Mouse (Mus musculus) liver, embryonic 11.5 days (tissue): ENCODE measurements around the gene Ppm1b. TPM values are rescaled to one million over a fixed set of nuclear protein-coding genes. Genes with fewer than 3 reads are reported as not detected.

Experiments
- ATAC-seq: fragments of 200-750 bp; cut with Nextera tagmentation; replicated peaks from 2 replicates; pipeline ENCODE4 v1.8.0; 2017; ENCODE audit warnings: moderate number of reproducible peaks, mild to moderate bottlenecking, moderate TSS enrichment, moderate library complexity; ENCODE audit not compliant: low FRiP score
- DNase-seq: peaks from one replicate; pipeline ENCODE4 v3.0.0-alpha.2; 2017; ENCODE audit warnings: low spot score
- H3K27ac ChIP-seq: fragments of 300-500 bp; sonication (generic); 2 replicates; pipeline ENCODE4 v1.5.1; 2014; ENCODE audit warnings: mild to moderate bottlenecking, low read depth, low read length, control low read depth
- H3K27me3 ChIP-seq: fragments of 300-500 bp; sonication (generic); replicated peaks from 2 replicates; pipeline ENCODE4 v1.6.1; 2014; ENCODE audit warnings: low read length, mixed read lengths; ENCODE audit not compliant: control insufficient read depth, insufficient read depth
- H3K36me3 ChIP-seq: fragments of 300-500 bp; sonication (generic); 2 replicates; pipeline ENCODE4 v1.6.1; 2014; ENCODE audit warnings: mild to moderate bottlenecking, low read length, moderate library complexity, mixed read lengths; ENCODE audit not compliant: control insufficient read depth, insufficient read depth
- H3K4me1 ChIP-seq: fragments of 300-500 bp; sonication (generic); replicated peaks from 2 replicates; pipeline ENCODE4 v1.6.1; 2014; ENCODE audit warnings: low read length, mixed read lengths; ENCODE audit not compliant: control insufficient read depth, insufficient read depth
- H3K4me2 ChIP-seq: fragments of 300-500 bp; sonication (generic); 2 replicates; pipeline ENCODE4 v1.6.1; 2014; ENCODE audit warnings: mild to moderate bottlenecking, control low read depth, moderate library complexity
- H3K4me3 ChIP-seq: fragments of 300-500 bp; sonication (generic); 2 replicates; pipeline ENCODE4 v1.5.1; 2014; ENCODE audit warnings: low read depth, low read length, control low read depth
- H3K9ac ChIP-seq: fragments of 300-500 bp; sonication (generic); 2 replicates; pipeline ENCODE4 v1.6.1; 2014; ENCODE audit warnings: low read depth, low read length, control low read depth
- H3K9me3 ChIP-seq: fragments of 300-500 bp; sonication (generic); 2 replicates; pipeline ENCODE4 v1.6.1; 2016; ENCODE audit warnings: low read length, inconsistent platforms, mixed read lengths; ENCODE audit not compliant: control insufficient read depth
- WGBS: fragments of 180-500 bp; shearing (Covaris S2); extraction: QIAGEN DNeasy Blood & Tissue Kit; methylation state at CpG from one replicate; pipeline ENCODE4 v1.1.7; 2014; 5-methylcytosine and 5-hydroxymethylcytosine counted together
- polyA plus RNA-seq: library from polyadenylated mRNA; unstranded; fragments of >200 nt; fragmentation: Nextera tagmentation; extraction: Ambion mirVana; gene quantifications from 2 replicates; pipeline ENCODE4 v1.2.1, GENCODE M21; 2014

Ppm1b gene
- polyA plus RNA-seq, 1 experiment from 2014 or later: 73.2 TPM

DNA sequence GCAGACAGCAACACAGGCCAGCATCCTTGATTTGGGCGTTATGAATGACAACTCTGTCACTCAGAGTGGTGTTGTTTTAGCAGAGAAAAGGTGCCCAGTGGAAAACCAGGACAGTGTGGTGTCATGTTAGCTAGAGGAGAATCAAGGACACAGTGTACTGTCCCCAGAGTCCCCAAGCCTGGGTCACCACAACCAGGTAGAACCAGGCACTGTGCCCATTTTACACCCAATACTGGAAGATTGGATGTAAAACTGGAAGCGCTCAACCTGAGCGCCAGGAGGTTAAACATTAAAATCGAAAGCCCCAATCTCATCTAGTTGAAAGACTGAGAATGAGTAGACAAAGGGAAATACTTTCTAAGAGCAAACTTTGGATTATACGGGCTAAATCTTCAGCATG lies 87.9 kb downstream of the Ppm1b start:
- WGBS: 86% methylated on average over 5 of the region's 5 CpGs
- no peak for ATAC-seq
- H3K9ac ChIP-seq: no peak overlapping the region
- peaks cover 3% of the 10 kb centered on the region; the same call in 1 of the 2 replicates for H3K4me1 ChIP-seq
- H3K4me3 ChIP-seq: no peak overlapping the region
- DNase-seq: no peak
- no peaks in the 10 kb centered on the region for H3K27me3 ChIP-seq
- no peaks in the 10 kb centered on the region for H3K36me3 ChIP-seq
- H3K27ac ChIP-seq: no peak overlapping the region
- no peaks in the 10 kb centered on the region for H3K9me3 ChIP-seq
- H3K4me2 ChIP-seq: no peak overlapping the region

- Histone ChIP-seq H3K9ac (no peak overlapping the region), H3K4me2 (no peak overlapping the region), H3K27me3 (no peaks in the 10 kb centered on the region), H3K27ac (no peak overlapping the region), H3K9me3 (no peaks in the 10 kb centered on the region), H3K4me1 (peaks cover 3% of the 10 kb centered on the region; the same call in 1 of the 2 replicates), H3K36me3 (no peaks in the 10 kb centered on the region), H3K4me3 (no peak overlapping the region)
- ATAC-seq: no peak
- WGBS: 83% methylated on average over 12 of the region's 12 CpGs
- no peak for DNase-seq
These were observed 88.6 kb downstream of the Ppm1b start for GRCm38 (mm10) chr17:85045160-85045559.

DNA sequence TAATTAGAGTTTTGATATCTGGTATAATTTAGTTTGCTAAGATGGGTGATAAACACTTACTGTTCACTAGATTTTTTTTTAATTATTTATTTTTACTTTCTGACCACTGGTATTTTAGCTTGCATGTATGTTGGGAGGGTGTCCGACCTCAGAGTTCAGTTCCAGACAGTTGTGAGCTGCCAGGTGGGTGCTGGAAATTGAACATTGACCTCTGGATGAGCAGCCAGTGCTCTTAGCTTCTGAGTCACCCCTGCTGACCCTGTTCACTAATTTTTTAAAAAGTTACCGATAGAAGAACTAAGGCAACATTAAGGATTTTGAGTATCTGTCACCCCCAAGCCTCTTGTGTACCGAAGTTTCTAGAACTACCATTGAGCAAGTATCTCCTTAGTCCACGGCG lies 91.8 kb downstream of the Ppm1b start:
- Histone ChIP-seq H3K9ac (no peak overlapping the region), H3K4me2 (no peak overlapping the region), H3K4me3 (no peak overlapping the region), H3K36me3 (no peaks in the 10 kb centered on the region), H3K27me3 (no peaks in the 10 kb centered on the region), H3K9me3 (no peaks in the 10 kb centered on the region), H3K27ac (no peak overlapping the region), H3K4me1 (no peaks in the 10 kb centered on the region)
- ATAC-seq (no peak), DNase-seq (no peak)
- 81% methylated on average over 5 of the region's 5 CpGs for WGBS

DNA sequence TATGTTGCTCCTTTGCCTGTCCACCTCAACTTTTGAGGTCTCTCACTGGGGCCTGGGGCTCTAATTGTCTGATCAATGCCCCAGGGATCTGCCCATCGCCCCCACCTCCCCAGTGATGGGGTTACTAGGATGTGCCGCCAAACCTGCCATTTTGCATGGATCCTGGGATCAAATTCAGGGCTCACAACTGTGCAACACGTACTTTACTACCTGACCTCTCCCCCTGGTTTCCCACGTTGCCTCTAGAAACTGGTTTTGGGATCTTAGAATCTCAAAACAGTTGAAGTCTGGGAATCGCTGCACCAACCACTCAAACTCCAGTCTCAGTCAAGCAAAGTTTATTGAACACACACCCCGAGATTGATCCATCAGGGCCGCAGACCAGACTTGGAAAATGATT lies 101.7 kb downstream of the Ppm1b start:
- DNase-seq (no peak), ATAC-seq (no peak)
- no peaks in the 10 kb centered on the region for H3K27me3 ChIP-seq
- H3K4me2 ChIP-seq: no peak overlapping the region
- H3K9me3 ChIP-seq: no peaks in the 10 kb centered on the region
- WGBS: 82% methylated on average over 7 of the region's 7 CpGs
- no peaks in the 10 kb centered on the region for H3K36me3 ChIP-seq
- H3K9ac ChIP-seq: no peak overlapping the region
- H3K4me3 ChIP-seq: no peak overlapping the region
- H3K4me1 ChIP-seq: no peaks in the 10 kb centered on the region
- no peak overlapping the region for H3K27ac ChIP-seq

- H3K9ac ChIP-seq: no peak overlapping the region
- no peaks in the 10 kb centered on the region for H3K4me1 ChIP-seq
- DNase-seq (no peak), ATAC-seq (no peak)
- H3K4me2 ChIP-seq: no peak overlapping the region
- WGBS: 91% methylated on average over 6 of the region's 6 CpGs
- no peak overlapping the region for H3K4me3 ChIP-seq
- H3K9me3 ChIP-seq: no peaks in the 10 kb centered on the region
- no peaks in the 10 kb centered on the region for H3K36me3 ChIP-seq
- H3K27ac ChIP-seq: no peak overlapping the region
- no peaks in the 10 kb centered on the region for H3K27me3 ChIP-seq
These were observed 102.6 kb downstream of the Ppm1b start for GRCm38 (mm10) chr17:85059136-85059535.

DNA sequence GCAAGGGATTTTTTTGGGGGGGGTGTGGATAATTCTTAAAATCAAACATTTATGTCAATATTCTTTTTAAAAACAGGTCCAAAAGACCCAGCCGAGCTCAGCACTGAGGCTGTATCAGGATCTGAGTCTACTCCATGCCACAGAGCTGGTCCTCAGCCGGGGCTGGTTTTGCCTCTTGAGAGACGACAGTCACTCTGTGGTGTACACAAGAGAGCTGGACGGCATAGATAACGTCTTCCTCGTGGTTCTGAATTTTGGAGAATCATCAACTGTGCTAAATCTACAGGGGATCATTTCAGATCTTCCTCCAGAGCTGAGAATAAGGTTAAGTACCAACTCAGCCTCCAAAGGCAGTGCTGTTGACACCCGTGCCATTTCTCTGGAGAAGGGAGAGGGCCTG lies 107.0 kb downstream of the Ppm1b start:
- H3K4me2 ChIP-seq: no peak overlapping the region
- H3K36me3 ChIP-seq: peaks cover 12% of the 10 kb centered on the region
- H3K27ac ChIP-seq: no peak overlapping the region
- 62% methylated on average over 7 of the region's 7 CpGs for WGBS
- no peak overlapping the region for H3K9ac ChIP-seq
- ATAC-seq: no peak; the same call in 1 of the 2 replicates
- no peaks in the 10 kb centered on the region for H3K27me3 ChIP-seq
- no peak overlapping the region for H3K4me3 ChIP-seq
- DNase-seq: no peak
- no peaks in the 10 kb centered on the region for H3K9me3 ChIP-seq
- H3K4me1 ChIP-seq: no peaks in the 10 kb centered on the region

DNA sequence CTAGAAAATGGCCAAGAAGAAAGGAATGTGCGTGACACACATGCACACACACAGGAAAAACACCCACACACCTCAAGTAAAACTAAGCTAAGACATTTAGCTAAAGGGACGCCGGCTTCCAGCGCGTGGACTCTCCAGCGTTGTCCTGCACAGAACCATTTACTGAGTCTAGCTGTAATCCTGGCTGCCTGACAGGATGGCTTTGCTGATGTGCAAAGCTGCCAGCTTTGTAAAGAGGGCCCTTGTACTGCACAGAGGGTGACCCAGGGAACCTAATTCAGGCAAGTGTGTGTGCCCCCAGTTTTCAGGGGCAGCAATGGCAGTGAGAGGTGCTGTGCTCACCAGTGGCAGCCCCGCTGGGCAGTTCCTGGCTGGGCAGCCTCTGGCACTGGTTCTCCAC lies 110.8 kb downstream of the Ppm1b start:
- H3K4me3 ChIP-seq: no peak overlapping the region
- no peak overlapping the region for H3K4me2 ChIP-seq
- H3K27ac ChIP-seq: no peak overlapping the region
- no peak overlapping the region for H3K9ac ChIP-seq
- no peaks in the 10 kb centered on the region for H3K9me3 ChIP-seq
- DNase-seq (no peak), ATAC-seq (no peak)
- no peaks in the 10 kb centered on the region for H3K4me1 ChIP-seq
- 91% methylated on average over 7 of the region's 7 CpGs for WGBS
- no peaks in the 10 kb centered on the region for H3K27me3 ChIP-seq
- H3K36me3 ChIP-seq: peaks cover 16% of the 10 kb centered on the region

DNA sequence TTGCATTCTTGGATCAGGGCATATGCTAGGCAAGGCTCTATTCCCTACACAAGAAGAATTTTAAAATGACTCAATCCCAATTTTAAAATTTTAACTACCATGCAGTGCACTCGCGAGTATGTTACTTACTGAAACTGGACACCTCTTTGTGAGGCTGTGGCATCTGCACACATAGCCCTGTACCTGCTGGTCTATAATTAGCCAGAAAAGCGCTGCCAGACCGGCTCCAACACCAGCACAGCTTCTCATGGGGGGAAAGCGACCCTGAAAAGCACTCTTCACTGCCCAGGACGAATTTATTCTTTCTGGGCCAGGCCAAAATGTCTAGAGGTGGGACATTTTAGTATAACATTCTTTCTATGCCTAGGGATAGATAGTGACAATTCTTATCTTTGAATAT lies 114.1 kb downstream of the Ppm1b start:
- DNase-seq: no peak
- H3K36me3 ChIP-seq: peaks cover 10% of the 10 kb centered on the region
- no peak overlapping the region for H3K9ac ChIP-seq
- H3K9me3 ChIP-seq: no peaks in the 10 kb centered on the region
- H3K27me3 ChIP-seq: no peaks in the 10 kb centered on the region
- no peak overlapping the region for H3K4me3 ChIP-seq
- H3K4me2 ChIP-seq: no peak overlapping the region
- 82% methylated on average over 6 of the region's 6 CpGs for WGBS
- H3K27ac ChIP-seq: no peak overlapping the region
- no peaks in the 10 kb centered on the region for H3K4me1 ChIP-seq
- ATAC-seq: no peak

DNA sequence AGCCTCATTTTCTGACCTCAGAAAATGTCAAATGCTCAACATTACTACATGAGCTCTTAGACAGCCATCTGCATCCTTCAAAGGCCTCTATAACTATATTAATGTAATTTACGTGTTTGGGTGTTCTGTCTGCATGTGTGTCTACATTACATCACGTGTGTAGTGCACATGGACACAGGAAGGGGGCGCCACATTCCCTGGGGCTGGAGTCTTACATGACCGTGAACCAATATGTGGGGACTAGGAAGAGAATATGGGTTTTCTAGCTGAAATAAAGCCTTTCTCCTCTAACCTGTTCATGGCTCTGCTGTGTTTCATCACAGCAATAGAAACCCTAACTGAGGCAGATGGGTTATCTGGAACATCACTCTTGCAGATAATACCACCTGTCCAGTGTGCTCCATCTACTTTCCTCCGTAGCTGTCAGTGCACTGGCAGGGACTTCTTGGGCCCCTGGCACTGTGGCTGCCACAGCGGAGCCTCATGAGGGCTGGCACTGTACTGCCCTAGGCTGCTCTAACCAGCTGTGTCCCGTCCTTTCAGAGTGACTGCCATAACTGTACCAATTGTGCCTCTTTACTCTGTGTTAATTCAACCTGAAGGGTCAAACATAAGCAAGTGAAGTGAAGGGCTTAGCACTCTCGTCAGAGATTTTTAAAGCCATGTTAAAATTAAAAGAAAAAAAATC lies 114.7 kb downstream of the Ppm1b start:
- H3K36me3 ChIP-seq: peaks cover 7% of the 10 kb centered on the region; the same call in 1 of the 2 replicates
- H3K4me1 ChIP-seq: no peaks in the 10 kb centered on the region
- DNase-seq: no peak
- no peak overlapping the region for H3K27ac ChIP-seq
- H3K4me3 ChIP-seq: no peak overlapping the region
- H3K27me3 ChIP-seq: no peaks in the 10 kb centered on the region
- no peak overlapping the region for H3K4me2 ChIP-seq
- ATAC-seq: no peak
- no peak overlapping the region for H3K9ac ChIP-seq
- 88% methylated on average over 8 of the region's 8 CpGs for WGBS
- no peaks in the 10 kb centered on the region for H3K9me3 ChIP-seq
